Mouse (Mus musculus): ENCODE measurements around the gene Ptprj.
"Not testable (repeated sequence)": the region's sequence is repeated elsewhere in the genome, so short reads cannot be mapped to it uniquely, and the experiment has no call there.

The Ptprj gene

DNA sequence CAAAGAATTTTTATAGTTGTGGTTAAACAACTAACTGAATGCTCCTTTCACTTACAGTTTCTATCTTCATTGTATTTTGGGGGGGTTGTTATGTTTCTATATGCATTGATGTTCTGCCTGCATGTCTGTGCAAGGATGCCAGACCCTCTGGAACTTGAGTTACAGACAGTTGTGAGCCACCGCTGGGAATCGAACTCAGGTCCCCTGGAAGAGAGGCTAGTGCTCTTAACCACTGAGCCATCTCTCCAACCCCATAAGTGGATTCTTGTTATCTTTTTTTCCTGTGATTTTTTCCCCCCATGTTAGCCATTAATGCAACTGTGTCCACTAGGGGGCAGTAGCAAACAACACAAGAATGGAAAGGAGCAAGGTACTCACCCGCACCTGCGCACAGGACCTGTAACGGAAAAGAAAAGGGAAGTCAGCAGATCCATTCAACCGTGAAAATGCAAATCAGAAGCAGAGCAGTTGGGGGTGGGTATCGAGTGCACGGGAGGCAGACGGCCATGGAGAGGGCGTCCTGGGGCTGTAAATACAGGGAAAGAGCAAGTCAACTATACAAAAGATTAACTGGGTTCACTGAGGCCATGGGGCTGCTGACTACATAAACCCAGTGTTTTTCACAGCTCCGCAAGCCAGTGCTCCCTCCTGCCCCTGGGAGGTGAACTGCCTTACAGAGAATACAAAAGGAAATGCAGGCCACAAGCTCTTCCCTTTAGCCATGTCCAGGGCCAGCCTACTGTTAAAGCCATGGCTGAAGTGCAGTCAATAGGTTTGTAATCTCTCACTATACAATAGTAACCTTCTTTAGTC, 105.6 kb downstream of the Ptprj start:
- peak; percentile 83 to 88 for DNase-seq

DNA sequence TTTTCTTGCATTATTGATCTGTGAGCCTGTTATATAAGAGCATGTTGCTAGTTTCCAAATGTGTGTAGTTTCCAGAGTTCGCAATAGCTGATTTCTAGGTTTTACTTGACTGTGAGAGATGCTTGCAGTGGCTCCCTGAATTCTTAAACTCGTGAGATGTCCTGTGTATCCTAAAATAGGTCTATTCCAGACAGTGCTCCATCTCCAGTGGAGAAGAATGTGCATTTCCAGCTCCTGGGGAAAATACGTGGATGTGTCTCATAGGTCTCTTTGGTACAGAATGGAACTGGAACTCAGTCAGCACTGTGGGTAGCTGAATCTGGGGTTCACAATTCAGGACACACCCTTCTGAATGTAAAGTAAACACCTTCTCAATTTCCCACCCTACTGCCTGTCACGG, 107.7 kb downstream of the Ptprj start:
- no peak for DNase-seq

DNA sequence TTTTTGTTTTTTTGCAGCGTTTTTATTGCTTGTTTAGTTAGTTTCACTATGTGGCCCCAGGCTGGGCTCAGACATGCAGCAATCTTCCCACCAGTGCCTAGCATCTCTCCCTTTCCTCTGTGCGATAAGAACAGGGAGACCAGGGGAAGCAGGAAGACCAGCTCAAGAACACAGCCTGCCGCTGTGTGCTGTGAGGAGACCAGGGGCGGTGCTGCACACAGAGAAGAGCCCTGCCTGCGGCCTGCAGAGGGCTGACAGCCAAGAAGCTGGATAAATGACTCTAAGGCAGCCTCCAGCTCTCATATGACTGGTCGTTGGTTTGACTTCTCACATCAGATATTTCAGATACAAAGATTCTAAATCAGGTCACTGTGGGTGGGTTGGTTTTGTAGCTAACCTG, 110.3 kb downstream of the Ptprj start:
- DNase-seq: peak; percentile 26 to 32

DNA sequence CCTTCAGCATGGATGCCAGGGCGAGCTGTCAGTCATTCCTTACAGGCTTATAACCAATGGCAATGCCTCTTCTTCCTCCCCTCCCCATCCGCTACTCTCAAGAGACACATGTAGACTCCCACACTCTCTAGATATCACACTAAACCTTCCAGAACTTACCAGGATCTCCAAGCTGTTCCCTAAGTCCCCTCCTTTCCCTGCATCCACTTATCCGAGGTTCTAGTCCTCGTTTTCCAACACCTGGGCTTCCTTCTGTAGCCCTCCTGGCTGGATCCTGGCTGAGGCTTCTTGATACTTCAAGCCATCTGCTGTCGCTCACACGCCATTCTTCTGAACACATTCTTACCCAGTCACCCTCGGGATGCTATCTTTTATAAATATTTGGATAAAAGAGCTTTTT, 114.0 kb downstream of the Ptprj start:
- DNase-seq: no peak

DNA sequence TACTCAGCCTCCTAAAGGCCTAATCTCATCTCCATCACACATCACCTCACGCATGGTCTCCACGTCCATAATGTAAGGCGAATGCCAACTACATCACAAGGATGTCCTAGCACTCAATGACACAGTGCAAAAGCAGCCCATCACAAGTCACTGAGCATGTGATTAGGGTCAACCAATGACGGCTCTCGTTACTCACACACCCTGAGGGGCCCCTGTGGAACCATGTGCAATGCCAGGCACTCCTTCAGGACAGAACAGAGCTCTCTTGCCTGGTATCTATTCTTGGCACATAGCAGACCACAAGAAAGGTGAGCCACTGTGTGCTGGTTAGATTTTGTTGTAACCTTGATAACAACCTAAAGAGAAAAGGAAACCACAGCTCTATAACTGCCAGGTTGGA, 116.7 kb downstream of the Ptprj start:
- no peak for DNase-seq

DNA sequence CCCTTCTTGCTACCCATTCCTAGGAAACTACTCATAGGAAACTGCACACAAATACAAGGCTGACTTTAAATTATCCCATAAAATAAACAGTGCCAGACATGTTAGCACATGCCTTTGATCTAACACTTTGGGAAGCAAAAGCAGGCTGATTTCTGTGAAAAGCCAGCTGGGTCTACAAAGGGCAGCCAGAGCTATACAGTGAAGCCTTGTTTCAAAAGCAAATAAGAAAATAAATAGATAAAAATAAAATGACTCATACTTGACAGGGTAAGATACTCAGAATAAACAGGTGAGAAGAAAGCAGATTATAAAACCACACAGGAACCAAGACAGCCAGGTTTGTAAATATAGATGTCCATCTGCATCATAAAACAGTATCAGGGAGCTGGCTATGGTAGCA, 118.2 kb downstream of the Ptprj start:
- DNase-seq: no peak

DNA sequence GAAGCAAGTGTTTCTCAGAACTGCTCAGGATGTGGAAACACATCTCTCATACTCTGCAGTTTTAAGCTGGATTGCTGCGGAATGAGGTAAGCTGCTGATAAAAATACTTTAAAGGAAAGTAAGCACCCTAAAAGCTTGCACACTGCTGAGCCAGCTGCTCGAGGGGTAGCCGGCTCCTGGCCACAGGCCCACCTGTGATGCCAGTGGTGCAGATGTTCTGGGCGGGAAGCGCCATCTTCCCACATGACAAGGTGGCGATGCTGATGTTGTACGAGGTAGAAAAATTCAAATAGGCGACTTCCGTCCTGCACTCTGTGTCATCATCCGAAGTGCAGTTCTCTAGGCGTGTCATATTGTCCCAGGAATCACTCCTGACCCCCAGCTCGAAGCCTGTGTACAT, 122.5 kb downstream of the Ptprj start:
- DNase-seq: no peak

DNA sequence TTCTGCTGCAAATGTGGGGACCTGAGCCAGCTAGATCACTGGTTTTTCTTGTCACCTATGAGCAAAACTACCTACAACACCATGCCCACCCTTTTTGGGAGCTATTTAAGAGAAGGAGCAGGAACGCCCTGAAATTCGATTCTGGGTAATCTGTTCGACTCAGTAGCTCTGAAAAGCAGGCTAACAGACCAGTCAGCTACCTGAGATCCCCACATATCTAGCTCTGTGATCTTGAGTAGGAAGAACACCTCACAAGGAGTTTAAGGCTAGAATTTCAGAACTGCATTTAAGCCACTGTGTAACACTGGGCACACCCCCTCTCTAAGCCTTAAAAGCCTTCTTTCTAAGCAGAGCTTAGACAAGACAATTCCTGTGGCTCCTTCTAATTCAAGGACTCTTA, 128.1 kb downstream of the Ptprj start:
- no peak for DNase-seq

DNA sequence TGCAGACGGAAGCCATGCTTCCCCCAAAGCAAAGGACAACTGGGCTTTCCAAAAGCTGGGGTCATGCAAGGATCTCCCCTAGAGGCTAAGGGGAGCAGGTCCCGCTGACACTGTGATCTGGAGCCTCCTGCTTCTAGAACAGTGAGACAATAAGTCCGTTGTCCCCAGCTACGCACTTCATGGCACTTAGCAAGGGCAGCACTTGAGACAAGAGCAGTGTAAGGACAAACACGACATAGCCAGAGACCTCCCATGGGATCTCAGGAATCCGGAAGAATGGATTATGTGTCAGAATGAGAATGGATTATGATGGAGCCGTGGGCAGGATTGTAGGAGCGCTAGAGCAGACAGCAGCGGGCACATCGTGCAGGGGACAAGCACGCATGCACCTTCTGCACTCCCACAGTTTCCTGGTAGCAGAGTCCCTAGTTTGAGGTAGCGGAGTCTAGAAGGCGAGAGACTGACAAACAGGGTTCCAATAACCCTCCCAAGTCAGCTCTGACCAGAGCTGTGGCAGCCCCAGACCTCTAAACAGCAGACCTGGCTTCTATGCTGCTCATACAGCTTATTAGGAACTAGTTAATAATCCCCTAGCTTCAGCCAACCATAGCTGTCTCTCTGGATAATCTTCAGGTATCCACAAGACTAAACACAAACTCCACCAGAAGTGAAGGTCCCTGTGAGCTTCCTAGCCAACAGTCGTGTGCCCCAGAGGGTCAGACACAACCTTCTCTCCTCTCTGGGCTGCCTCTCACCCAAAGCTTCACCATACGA, 131.3 kb downstream of the Ptprj start:
- peak; percentile 6 to 26 for DNase-seq

DNA sequence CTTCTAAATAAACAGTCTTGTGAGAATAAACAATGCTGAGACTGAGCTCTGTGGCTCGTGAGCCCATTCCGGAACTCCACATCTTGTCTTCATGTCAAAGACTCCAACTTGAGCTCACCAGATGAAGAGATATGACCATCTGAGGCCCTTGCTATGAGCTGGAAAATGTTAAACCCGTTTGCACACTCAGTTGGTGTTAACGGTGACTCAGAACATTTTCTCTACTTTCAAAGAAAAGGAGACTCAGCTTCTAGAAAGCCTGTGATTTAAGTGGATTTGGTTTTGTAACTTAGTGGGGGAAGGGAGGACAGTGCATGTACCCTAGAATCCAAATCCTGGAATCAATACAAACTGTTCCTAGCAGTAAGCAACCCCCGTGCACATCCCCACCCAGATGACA, 136.6 kb downstream of the Ptprj start:
- DNase-seq: no peak

DNA sequence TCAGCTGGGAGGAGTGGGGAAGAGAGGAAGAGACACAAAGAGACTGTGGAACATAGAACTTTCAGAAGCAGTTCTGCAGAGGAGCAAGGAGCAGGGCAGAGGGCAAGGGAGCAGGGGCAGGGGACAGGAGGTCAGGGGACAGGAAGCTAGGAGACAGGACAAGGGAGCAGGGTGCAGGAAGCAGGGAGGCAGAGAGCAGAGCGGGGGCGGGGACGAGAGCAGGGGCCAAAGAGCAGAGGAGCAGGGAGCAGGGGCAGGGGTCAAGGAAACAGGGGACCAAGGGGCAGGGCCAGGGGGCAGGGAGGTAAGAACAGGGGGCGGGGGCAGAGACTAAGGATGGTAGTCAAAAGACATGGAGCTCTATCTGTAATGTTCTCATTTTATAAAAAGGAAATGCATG, 138.6 kb downstream of the Ptprj start:
- DNase-seq: not testable (repeated sequence)

DNA sequence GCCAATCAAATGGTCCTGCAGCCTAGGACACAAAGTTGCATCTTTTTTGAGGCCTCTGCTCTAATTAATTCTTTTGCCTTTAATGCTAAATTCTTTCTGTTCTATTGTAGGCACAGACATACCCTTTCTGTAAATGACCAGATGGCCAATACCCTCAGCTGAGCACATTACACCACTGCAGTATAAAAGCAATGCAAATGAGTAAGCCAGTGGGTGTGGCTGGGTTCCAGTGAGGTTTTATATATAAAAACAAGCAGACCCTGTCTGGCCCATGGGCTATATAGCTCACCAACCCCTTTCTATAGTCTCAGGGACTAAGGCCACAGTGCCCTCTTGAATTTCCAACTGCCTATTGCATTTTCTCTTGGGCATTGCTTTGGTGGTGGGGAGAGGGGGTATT, 140.3 kb downstream of the Ptprj start:
- DNase-seq: not testable (repeated sequence)

DNA sequence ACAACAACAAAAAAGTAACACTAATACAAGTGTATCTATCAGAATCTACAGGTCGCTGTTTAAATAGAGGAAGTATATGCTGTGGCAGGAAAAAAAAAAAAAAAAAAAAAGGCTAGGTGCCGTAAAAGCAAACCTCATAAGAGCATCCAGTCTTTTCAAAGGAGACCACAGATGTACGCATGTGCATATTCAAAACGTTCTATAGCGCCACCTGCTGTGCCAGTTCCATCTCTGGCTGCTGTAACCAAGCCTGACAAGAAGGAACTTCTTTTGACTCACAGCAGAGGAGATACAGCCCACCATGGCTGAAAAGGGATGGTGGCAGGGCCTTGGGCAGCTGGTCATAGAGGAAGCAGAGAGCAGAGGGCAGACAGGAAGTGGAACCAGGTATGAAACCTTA, 143.0 kb downstream of the Ptprj start:
- not testable (repeated sequence) for DNase-seq

DNA sequence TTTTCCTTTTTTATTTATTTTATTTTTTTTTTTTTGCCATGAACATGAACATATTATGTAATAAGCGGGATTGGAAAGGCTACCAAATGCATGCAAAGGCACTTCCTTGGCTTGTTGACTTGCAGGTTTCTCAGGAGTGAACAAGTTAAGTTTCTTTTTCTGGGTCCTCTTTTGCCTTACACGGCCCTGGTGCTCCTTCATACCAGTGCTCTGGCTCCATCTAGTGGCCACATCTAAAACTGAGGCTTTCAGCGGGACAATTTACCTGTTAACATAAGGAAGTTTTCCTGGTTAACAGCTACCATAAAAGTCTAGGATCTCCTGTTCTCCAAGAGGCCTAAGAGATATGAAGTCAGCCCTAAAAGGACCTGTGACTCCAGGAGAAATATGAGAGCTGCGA, 150.7 kb downstream of the Ptprj start:
- not testable (repeated sequence) for DNase-seq

DNA sequence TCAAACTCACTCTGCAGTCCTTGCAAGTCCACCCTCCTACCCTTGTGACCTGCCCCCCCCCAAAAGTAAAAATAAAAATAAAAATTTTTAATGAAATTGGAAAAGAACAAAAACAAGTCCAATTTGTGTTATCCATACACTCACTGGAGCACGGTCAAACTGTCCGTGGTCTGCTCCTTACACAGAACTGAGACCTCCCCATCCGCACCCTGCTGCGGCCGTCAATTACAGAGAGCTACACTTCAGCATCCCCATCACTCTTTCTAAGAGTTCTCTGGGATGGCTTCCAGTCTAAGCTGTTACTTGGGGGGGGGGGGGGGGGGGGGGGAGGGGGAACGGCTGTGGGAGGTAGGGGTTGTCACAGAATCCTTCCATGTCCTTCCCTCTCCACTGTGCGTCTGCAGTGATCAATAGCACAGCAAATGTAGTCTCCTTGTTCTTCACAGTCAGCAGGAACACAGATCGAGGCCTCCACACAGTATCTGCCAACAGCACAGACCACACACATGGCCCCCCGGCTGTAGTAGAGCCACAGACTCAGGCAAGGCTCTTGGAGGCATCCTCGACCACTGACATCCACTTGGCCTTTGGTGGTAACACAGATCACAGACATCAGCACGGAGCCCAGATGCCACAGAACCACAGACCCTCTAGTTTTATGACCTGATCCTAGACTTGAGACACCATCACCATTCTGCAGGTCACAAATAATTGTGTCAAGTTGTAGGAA, 151.3 kb downstream of the Ptprj start:
- DNase-seq: not testable (repeated sequence)

DNA sequence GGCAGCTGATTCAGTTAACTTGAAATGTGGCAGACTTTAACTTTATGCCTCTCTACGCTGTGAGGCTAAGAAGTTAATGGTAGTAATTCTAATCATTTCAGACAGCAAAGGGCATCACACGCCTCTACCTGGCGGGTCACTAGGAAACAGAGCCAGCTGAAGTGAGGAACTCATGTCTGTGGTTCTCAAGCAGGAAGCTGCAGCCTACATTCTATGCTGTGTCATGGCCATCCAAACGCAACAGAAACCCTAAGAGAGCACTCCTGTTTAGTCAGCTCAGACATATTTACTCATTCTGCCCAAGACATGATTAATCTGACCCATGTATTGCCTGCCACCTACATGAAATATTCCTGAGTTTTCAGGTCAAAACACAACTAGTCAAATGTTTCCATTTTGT, 155.5 kb downstream of the Ptprj start:
- not testable (repeated sequence) for DNase-seq

DNA sequence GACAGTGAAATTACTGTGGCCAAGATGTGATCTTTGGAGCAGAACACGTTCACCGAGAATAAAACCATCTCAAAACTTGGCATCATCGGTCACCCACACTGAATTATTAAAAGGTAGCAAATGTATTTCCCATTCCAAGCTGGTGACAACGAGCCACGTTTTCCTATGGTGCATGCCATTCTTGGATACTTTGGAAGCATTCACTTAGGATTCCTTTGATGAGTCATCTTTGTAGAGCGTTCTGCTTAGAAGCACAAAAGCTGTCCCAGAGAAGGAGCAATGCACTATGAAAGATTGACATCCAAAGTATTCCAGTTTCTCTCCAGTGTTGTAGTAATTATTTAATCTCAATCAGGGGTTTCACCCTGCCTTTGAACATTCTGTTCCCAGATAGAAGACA, 158.2 kb downstream of the Ptprj start:
- DNase-seq: not testable (repeated sequence)

DNA sequence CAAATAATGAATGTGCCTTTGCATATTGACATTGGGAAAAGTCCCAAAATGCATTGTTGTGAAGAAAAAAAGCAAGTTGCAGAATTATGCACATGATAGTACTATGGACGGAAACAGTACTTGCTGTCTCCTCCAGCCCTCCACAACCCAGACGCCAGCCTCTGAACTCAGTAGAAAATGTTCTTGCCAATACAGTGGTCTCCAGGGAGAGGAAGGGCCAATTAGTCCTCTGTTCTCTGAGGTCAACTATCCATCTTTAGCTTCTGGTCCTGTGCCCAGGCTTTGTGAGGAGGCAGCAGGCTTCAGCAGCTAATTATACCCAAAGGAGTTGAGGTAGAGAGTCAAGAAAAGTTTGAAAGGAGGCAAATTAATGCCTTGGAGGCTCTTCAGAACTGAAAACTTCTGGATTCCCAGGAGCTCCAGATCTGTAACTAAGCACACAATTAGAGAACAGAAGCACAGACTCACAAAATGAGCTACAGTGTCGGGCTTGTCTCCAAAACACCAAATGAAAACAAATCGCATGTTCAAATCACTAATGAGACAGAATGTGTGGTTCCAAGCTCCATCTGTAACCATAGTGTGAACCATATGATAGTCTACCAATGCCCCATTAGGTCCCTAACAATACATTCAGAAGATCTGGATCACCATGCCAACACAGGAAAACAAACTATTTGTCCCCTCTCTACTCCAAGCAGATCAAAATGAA, 166.2 kb downstream of the Ptprj start:
- not testable (repeated sequence) for DNase-seq

DNA sequence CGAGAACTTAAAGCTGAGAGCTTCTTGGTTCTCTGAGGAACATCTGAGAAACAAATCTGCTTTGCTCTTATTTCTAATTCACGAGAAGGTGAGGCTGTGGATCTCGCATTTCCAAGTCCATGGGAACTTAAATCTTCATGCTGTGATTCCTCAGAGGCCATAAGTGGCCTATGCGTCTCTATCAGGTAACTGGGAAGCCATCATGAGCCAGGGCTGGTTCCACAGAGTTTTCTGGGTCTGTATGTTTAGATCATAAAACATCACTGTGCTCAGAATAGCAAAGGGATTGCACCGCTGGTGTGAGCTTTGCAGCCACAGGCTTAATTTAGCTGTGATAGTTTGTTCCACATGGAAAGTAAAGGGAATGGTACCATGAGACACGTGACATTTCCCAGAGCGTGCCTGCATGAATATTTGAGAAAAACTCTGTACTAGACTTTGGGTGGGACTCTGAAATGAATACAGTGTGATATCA, 181.8 kb downstream of the Ptprj start, which contains the start of gene Olfr1274-ps:
Gene Olfr1274-ps (plus strand): TSS at position 51 of the 475 bp plus-strand sequence.
- DNase-seq: not testable (repeated sequence)
